Mouse (Mus musculus) erythroblast, embryonic 14.5 days (primary cell): ENCODE results near the gene Tnni3k. TPM values are rescaled to one million over a fixed set of nuclear protein-coding genes. Genes with fewer than 3 reads are reported as not detected.

ENCODE experiments used
- H3K27me3 ChIP-seq: 2 replicates; pipeline ENCODE4 v1.6.1; 2012; ENCODE audit warnings: inconsistent platforms; ENCODE audit not compliant: control insufficient read depth
- H3K36me3 ChIP-seq: 2 replicates; pipeline ENCODE4 v1.6.1; 2012; ENCODE audit warnings: mild to moderate bottlenecking, inconsistent platforms; ENCODE audit not compliant: control insufficient read depth
- H3K4me1 ChIP-seq: 2 replicates; pipeline ENCODE4 v1.6.1; 2012; ENCODE audit warnings: inconsistent platforms; ENCODE audit not compliant: control insufficient read depth
- H3K4me3 ChIP-seq: replicated peaks from 2 replicates; pipeline ENCODE3; 2012; ENCODE audit warnings: moderate library complexity, mild to moderate bottlenecking, inconsistent platforms
- H3K9me3 ChIP-seq: 2 replicates; pipeline ENCODE4 v1.6.1; 2012; ENCODE audit warnings: low read length, inconsistent platforms, mixed read lengths; ENCODE audit not compliant: control insufficient read depth
- GATA1 ChIP-seq: IDR thresholded peaks from 2 replicates; pipeline ENCODE4 v1.6.1; 2012; ENCODE audit warnings: low read length, inconsistent platforms, mixed read lengths
- TAL1 ChIP-seq: IDR thresholded peaks from 3 replicates; pipeline ENCODE4 v1.6.1; 2012; ENCODE audit warnings: low read length, inconsistent platforms, mixed read lengths
- polyA plus RNA-seq: library from polyadenylated mRNA; stranded (reverse); fragments of >175 nt; gene quantifications from 2 replicates; pipeline ENCODE4 v1.2.3, GENCODE M21; 2012

Tnni3k gene
- polyA plus RNA-seq, 1 experiment, result not detected

GRCm38 (mm10) chr3:154763374-154763773 lies 291.8 kb downstream of the Tnni3k start:
- Histone ChIP-seq H3K4me3 (no peak overlapping the region), H3K27me3 (no peaks in the 10 kb centered on the region), H3K9me3 (peaks cover 20% of the 10 kb centered on the region), H3K4me1 (no peaks in the 10 kb centered on the region), H3K36me3 (no peaks in the 10 kb centered on the region)
- TF ChIP-seq TAL1 (no peak), GATA1 (no peak)

GRCm38 (mm10) chr3:154761108-154761507 lies 294.1 kb downstream of the Tnni3k start:
- peaks cover 20% of the 10 kb centered on the region for H3K9me3 ChIP-seq
- no peaks in the 10 kb centered on the region for H3K4me1 ChIP-seq
- no peaks in the 10 kb centered on the region for H3K36me3 ChIP-seq
- TF ChIP-seq TAL1 (no peak), GATA1 (no peak)
- H3K4me3 ChIP-seq, result no peak overlapping the region
- no peaks in the 10 kb centered on the region for H3K27me3 ChIP-seq

GRCm38 (mm10) chr3:154758089-154758488 lies 297.1 kb downstream of the Tnni3k start:
- no peaks in the 10 kb centered on the region for H3K4me1 ChIP-seq
- no peak overlapping the region for H3K4me3 ChIP-seq
- TF ChIP-seq TAL1 (no peak), GATA1 (no peak)
- H3K36me3 ChIP-seq, result no peaks in the 10 kb centered on the region
- H3K27me3 ChIP-seq, result no peaks in the 10 kb centered on the region
- peaks cover 9% of the 10 kb centered on the region for H3K9me3 ChIP-seq

- TF ChIP-seq GATA1 (no peak), TAL1 (no peak)
- Histone ChIP-seq H3K4me3 (no peak overlapping the region), H3K9me3 (no peaks in the 10 kb centered on the region), H3K27me3 (no peaks in the 10 kb centered on the region), H3K36me3 (no peaks in the 10 kb centered on the region), H3K4me1 (no peaks in the 10 kb centered on the region)
These were observed 300.0 kb downstream of the Tnni3k start for GRCm38 (mm10) chr3:154755225-154755624.

GRCm38 (mm10) chr3:154754505-154754904 lies 300.7 kb downstream of the Tnni3k start:
- Histone ChIP-seq H3K9me3 (no peaks in the 10 kb centered on the region), H3K4me3 (no peak overlapping the region), H3K27me3 (no peaks in the 10 kb centered on the region), H3K36me3 (no peaks in the 10 kb centered on the region), H3K4me1 (no peaks in the 10 kb centered on the region)
- TF ChIP-seq GATA1, result no peak
- TF ChIP-seq TAL1, result no peak

GRCm38 (mm10) chr3:154744317-154744716 lies 310.9 kb downstream of the Tnni3k start:
- H3K4me3 ChIP-seq, result no peak overlapping the region
- H3K9me3 ChIP-seq, result peaks cover 4% of the 10 kb centered on the region; the same call in 1 of the 2 replicates
- H3K36me3 ChIP-seq, result no peaks in the 10 kb centered on the region
- H3K27me3 ChIP-seq, result no peaks in the 10 kb centered on the region
- H3K4me1 ChIP-seq, result no peaks in the 10 kb centered on the region
- no peak for TF ChIP-seq TAL1
- TF ChIP-seq GATA1, result no peak

GRCm38 (mm10) chr3:154742927-154743326 lies 312.3 kb downstream of the Tnni3k start:
- Histone ChIP-seq H3K4me3 (no peak overlapping the region), H3K36me3 (no peaks in the 10 kb centered on the region), H3K27me3 (no peaks in the 10 kb centered on the region), H3K4me1 (no peaks in the 10 kb centered on the region), H3K9me3 (peaks cover 4% of the 10 kb centered on the region; the same call in 1 of the 2 replicates)
- TF ChIP-seq GATA1, result no peak
- TF ChIP-seq TAL1, result no peak

GRCm38 (mm10) chr3:154741496-154741895 lies 313.7 kb downstream of the Tnni3k start:
- no peaks in the 10 kb centered on the region for H3K4me1 ChIP-seq
- TF ChIP-seq GATA1 (no peak), TAL1 (no peak)
- H3K36me3 ChIP-seq, result no peaks in the 10 kb centered on the region
- peaks cover 6% of the 10 kb centered on the region; the same call in 1 of the 2 replicates for H3K9me3 ChIP-seq
- H3K27me3 ChIP-seq, result no peaks in the 10 kb centered on the region
- no peak overlapping the region for H3K4me3 ChIP-seq

Other genes with a start within 250 kb of the Tnni3k start
- gene Fpgt, start 38.0 kb upstream of the Tnni3k start, polyA plus RNA-seq, result 0.04 TPM in 1 of 2 replicates, not detected in the other
- gene Lrriq3, start 38.0 kb upstream of the Tnni3k start, polyA plus RNA-seq, result not detected in 2 replicates